Mouse (Mus musculus) activated CD4-positive, CD25-positive, alpha-beta regulatory T cell (primary cell): ENCODE data around the gene Vmn1r57. TPM values are rescaled to one million over a fixed set of nuclear protein-coding genes. Genes with fewer than 3 reads are reported as not detected.

Experiments used
- polyA plus RNA-seq, 2 experiments: library from polyadenylated mRNA; unstranded; fragments of 100-300 nt; shearing (Covaris generic); gene quantifications; one replicate each; pipeline ENCODE4 v1.2.1; 2017

Gene Vmn1r57
- not detected for polyA plus RNA-seq

DNA sequence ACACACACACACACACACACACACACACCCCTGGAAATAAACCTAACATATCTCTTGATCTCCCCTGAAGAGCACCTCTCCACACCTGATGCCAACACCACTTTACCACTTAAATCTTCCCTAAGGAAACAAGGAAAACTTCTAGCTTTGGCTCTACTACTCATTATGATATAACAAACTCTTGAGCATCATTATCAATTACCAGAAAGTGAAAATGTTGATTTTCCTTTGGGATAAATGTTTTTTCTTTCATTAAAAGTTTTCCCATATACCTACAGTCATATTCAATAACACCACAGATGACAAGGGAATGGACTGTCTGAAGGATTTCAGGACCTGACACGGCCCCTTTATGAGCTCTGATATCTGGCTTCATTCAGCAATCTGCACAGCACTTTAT is at the start of gene Vmn1r57:
TSS of gene Vmn1r57 (plus strand) at position 301 of the 400 bp plus-strand sequence.

DNA sequence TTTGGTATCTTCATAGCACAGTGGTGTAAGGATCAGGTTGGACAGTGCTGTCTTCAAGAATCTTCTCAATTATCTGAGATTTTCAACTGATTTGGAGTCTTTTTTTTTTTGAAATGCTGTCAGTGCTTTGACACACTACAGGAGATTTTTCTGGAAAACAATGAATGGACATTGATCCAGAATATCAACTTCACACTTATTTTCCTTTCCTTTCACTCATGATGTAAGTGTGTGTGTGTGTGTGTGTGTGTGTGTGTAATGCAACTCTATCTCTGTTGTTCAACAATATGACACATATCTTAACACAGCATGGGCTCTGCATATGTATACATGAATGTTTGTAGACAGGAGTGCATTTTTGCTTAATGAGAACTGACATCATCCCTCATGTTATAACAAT is 21.6 kb upstream of the Vmn1r57 start, which contains the start of gene Vmn1r56:
TSS of gene Vmn1r56 (minus strand) at position 101 of the 400 bp plus-strand sequence.

Other genes with a start within 250 kb of the Vmn1r57 start
- gene Sbk3, start 247.3 kb upstream of the Vmn1r57 start, polyA plus RNA-seq, result under 1 TPM in 1 of 2 experiments, not detected in 1; 0.05 TPM
- gene Zfp579, start 222.3 kb upstream of the Vmn1r57 start, polyA plus RNA-seq, result 10 to 100 TPM; 17.7 to 19.5 TPM
- 10 to 100 TPM; 31.1 to 33.7 TPM for gene Zfp524, start 204.1 kb upstream of the Vmn1r57 start, polyA plus RNA-seq
- gene Fiz1, start 203.8 kb upstream of the Vmn1r57 start, polyA plus RNA-seq, result 10 to 100 TPM; 33.4 to 36.2 TPM
- gene Gm44973, start 203.0 kb upstream of the Vmn1r57 start, polyA plus RNA-seq, result 10 to 100 TPM in 1 of 2 experiments, 1 to 10 TPM in 1; 6.4 to 29.3 TPM
- 10 to 100 TPM; 10.4 to 11.4 TPM for gene Zfp865, start 198.1 kb upstream of the Vmn1r57 start, polyA plus RNA-seq
- gene Ccdc106, start 197.9 kb upstream of the Vmn1r57 start, polyA plus RNA-seq, result under 1 TPM; 0.18 to 0.86 TPM
- gene 4632433K11Rik, start 184.4 kb upstream of the Vmn1r57 start, polyA plus RNA-seq, result not detected
- gene Zfp784, start 180.0 kb upstream of the Vmn1r57 start, polyA plus RNA-seq, result 1 to 10 TPM; 3.4 to 4.9 TPM
- 10 to 100 TPM in 1 of 2 experiments, 1 to 10 TPM in 1; 8.3 to 15.8 TPM for gene Zfp580, start 167.0 kb upstream of the Vmn1r57 start, polyA plus RNA-seq
- 10 to 100 TPM; 87.8 to 91.8 TPM for gene U2af2, start 156.3 kb upstream of the Vmn1r57 start, polyA plus RNA-seq
- gene Epn1, start 138.3 kb upstream of the Vmn1r57 start, polyA plus RNA-seq, result 10 to 100 TPM; 27.6 to 38.0 TPM
- not detected for gene Rfpl4, start 101.5 kb upstream of the Vmn1r57 start, polyA plus RNA-seq
- gene Rasl2-9, start 92.5 kb upstream of the Vmn1r57 start, polyA plus RNA-seq, result under 1 TPM in 1 of 2 experiments, not detected in 1; 0.31 TPM
- under 1 TPM; 0.01 to 0.15 TPM for gene Vmn1r55, start 68.8 kb upstream of the Vmn1r57 start, polyA plus RNA-seq
- gene Vmn1r56, start 21.7 kb upstream of the Vmn1r57 start, polyA plus RNA-seq, result not detected
- gene Gm5065, start 132.0 kb downstream of the Vmn1r57 start, polyA plus RNA-seq, result not detected
- under 1 TPM in 1 of 2 experiments, not detected in 1; 0.27 TPM for gene Nlrp2, start 132.5 kb downstream of the Vmn1r57 start, polyA plus RNA-seq
- under 1 TPM; 0.01 to 0.06 TPM for gene Vmn1r58, start 194.9 kb downstream of the Vmn1r57 start, polyA plus RNA-seq
- gene Vmn1r59, start 238.3 kb downstream of the Vmn1r57 start, polyA plus RNA-seq, result not detected